Mouse (Mus musculus) embryonic facial prominence, embryonic 10.5 days (tissue): ENCODE data around the gene Ptbp1. TPM values are rescaled to one million over a fixed set of nuclear protein-coding genes. Genes with fewer than 3 reads are reported as not detected.

Experiments
- DNase-seq: peaks from one replicate; pipeline ENCODE4 v3.0.0-alpha.2; 2017; ENCODE audit warnings: low spot score
- H3K27ac ChIP-seq: fragments of 300-500 bp; sonication (generic); replicated peaks from 2 replicates; pipeline ENCODE4 v1.5.1; 2016; ENCODE audit warnings: mild to moderate bottlenecking
- H3K27me3 ChIP-seq: fragments of 300-500 bp; sonication (generic); replicated peaks from 2 replicates; pipeline ENCODE4 v1.6.1; 2016; ENCODE audit warnings: low read depth, mild to moderate bottlenecking; ENCODE audit not compliant: poor library complexity, severe bottlenecking
- H3K36me3 ChIP-seq: fragments of 300-500 bp; sonication (generic); replicated peaks from 2 replicates; pipeline ENCODE4 v1.6.1; 2016; ENCODE audit warnings: mild to moderate bottlenecking, moderate library complexity
- H3K4me1 ChIP-seq: fragments of 300-500 bp; sonication (generic); 2 replicates; pipeline ENCODE4 v1.6.1; 2016
- H3K4me3 ChIP-seq: fragments of 300-500 bp; sonication (generic); 2 replicates; pipeline ENCODE4 v1.5.1; 2016; ENCODE audit warnings: mild to moderate bottlenecking, moderate library complexity
- H3K9me3 ChIP-seq: fragments of 300-500 bp; sonication (generic); 2 replicates; pipeline ENCODE4 v1.6.1; 2016; ENCODE audit warnings: mild to moderate bottlenecking
- WGBS: fragments of 180-500 bp; shearing (Covaris S2); methylation state at CpG from one replicate; pipeline ENCODE4 v1.1.7; 2016; 5-methylcytosine and 5-hydroxymethylcytosine counted together
- polyA plus RNA-seq: library from polyadenylated mRNA; unstranded; fragments of >200 nt; fragmentation: Nextera tagmentation; extraction: Ambion mirVana; gene quantifications from 2 replicates; pipeline ENCODE4 v1.2.1, GENCODE M21; 2016

Ptbp1 gene
- polyA plus RNA-seq, 1 experiment from 2014 or later: 406 TPM

DNA sequence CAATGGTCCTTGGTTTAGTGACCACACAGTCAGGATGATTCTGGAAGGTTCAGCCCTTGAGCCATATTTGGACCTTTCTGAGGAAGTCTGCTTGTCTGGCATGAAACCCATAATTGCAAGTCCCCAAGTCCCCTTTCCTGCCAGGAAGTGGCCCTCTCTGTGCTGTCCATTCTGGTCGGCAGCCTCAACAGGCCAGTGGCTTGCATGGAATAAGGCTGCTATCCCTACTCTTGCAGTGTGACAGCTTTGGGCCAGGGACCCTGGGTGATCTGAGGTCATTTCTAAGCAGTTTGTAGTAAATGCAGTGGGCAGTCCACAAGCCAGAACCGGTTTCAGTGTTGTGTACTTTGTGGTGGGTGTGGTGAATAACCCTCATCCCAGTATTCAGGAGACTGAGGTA is 16.1 kb upstream of the Ptbp1 start:
- H3K9me3 ChIP-seq: no peaks in the 10 kb centered on the region
- H3K4me1 ChIP-seq: peaks cover 32% of the 10 kb centered on the region
- H3K4me3 ChIP-seq: no peak overlapping the region
- DNase-seq: no peak
- 62% methylated on average over 2 of the region's 2 CpGs for WGBS
- no peak overlapping the region for H3K27ac ChIP-seq
- no peaks in the 10 kb centered on the region for H3K27me3 ChIP-seq
- H3K36me3 ChIP-seq: no peaks in the 10 kb centered on the region

DNA sequence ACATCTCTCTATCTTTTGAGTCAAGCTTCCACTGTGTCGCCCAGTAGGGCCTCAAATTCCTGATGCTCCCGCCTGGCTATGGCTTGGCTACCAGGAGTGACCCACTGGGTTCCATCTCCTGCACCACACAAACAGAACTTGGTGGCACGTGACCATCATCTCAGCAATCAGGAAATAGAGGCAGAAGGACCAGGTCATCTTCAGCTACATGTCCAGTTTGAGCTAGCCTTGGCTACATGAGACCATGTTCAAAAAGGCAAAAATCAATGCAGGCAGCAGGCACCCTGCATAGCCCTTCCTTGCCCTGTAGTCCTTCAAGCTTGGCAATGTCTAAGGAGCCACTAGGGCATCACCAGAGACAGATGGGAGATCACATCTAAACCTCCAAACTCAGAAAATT is 14.1 kb upstream of the Ptbp1 start:
- Histone ChIP-seq H3K36me3 (no peaks in the 10 kb centered on the region), H3K27ac (peak overlapping the region; percentile 89), H3K9me3 (no peaks in the 10 kb centered on the region), H3K4me3 (peak overlapping the region; percentile 57), H3K4me1 (peaks cover 35% of the 10 kb centered on the region), H3K27me3 (no peaks in the 10 kb centered on the region)
- WGBS: 91% methylated on average over 3 of the region's 3 CpGs
- no peak for DNase-seq

DNA sequence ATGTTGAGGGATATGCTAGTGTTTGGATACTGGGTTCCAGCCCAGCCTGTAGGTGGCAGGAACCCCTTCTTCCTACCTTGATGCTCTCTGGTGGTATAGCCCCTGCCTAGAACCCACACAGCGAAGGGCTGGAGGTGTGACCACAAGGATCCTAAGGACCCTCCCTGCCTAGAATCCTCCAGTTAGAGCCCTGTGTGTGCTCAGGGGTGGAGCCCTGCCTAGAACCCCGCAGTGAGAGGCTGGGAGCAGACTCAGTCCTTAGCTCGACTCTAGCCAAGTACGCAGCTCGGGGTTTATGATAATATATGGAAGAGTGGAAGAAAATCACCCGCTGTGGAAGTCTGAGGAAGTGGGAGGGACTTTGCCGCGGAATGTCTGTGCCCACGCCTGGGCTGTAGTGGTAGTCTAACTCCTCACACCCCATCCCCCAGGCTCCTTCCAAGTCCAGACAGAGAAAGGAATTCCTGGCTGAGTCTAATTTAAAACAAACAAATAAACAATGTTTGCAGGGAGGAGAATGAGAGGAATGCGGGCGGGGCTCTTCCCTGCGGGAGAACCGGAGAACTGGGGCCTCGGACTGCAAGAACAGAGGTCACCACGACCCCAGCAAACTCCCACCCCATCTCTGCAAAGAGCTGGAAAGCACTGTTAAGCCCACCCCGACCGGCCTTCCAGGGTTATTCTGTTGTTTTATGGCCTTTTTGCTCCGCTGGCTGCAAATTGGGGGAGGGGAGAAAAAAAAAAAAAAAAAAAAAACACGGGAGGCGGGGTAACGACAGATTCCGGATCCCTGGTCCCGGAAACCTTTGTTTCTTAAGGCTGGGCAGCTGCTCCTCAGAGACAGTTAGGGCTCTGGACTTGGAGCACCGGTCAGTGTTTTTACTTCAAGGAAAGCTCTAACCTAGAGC is 13.3 kb upstream of the Ptbp1 start:
- Histone ChIP-seq H3K4me1 (peaks cover 36% of the 10 kb centered on the region), H3K36me3 (no peaks in the 10 kb centered on the region), H3K9me3 (no peaks in the 10 kb centered on the region), H3K4me3 (peak overlapping the region; percentile 57), H3K27me3 (no peaks in the 10 kb centered on the region), H3K27ac (peak overlapping the region; percentile 89)
- WGBS: under 1% methylated on average over 24 of the region's 24 CpGs
- peak; percentile 77 for DNase-seq

DNA sequence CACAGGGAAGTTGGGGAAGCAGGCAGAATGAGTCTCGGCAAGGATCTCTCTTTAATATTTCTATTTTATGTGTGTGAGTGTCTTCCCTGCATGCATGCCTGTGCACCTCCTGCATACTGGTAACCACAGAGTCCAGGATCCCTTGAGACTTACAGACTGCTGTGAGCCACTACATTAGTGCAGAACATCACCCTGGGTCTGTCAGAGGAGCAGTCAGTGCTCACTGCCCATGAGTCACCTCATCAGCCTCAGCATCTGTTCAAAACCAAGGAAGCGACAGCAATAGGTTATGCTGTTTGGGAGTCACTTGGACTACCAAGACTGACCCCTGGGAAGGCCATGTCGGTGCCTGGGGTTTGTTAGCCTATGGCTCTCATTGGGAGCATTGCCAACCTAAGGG is 11.9 kb upstream of the Ptbp1 start:
- WGBS: 75% methylated on average over 3 of the region's 3 CpGs
- no peak for DNase-seq
- Histone ChIP-seq H3K27ac (0 out of 2 replicates have a peak overlapping the region, but pooled peaks have one; percentile 30), H3K4me3 (0 out of 2 replicates have a peak overlapping the region, but pooled peaks have one; percentile 21), H3K27me3 (no peaks in the 10 kb centered on the region), H3K9me3 (no peaks in the 10 kb centered on the region), H3K36me3 (no peaks in the 10 kb centered on the region), H3K4me1 (peaks cover 41% of the 10 kb centered on the region)

DNA sequence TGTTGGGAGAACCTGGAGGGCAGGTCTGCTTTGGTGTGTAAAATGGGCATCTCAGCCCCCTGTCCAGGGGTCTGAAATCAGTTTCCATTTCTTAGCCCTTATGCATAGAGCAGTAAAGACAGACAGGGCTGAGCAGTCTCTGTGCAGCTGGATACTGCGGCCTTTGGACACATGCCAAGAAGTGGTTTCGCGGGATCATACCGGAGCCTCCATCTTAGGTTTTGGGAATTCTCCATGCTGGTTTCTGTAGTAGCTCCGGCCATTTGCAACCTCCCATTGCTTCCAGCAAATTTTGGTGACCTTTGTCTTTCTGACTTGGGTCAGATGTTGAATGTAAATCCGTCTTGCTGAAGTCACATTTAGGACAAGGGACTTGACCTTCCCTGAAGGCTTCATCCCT is 10.8 kb upstream of the Ptbp1 start:
- no peaks in the 10 kb centered on the region for H3K9me3 ChIP-seq
- H3K4me3 ChIP-seq: no peak overlapping the region
- DNase-seq: no peak
- 88% methylated on average over 6 of the region's 6 CpGs for WGBS
- H3K4me1 ChIP-seq: peaks cover 41% of the 10 kb centered on the region
- no peak overlapping the region for H3K27ac ChIP-seq
- no peaks in the 10 kb centered on the region for H3K27me3 ChIP-seq
- H3K36me3 ChIP-seq: no peaks in the 10 kb centered on the region

DNA sequence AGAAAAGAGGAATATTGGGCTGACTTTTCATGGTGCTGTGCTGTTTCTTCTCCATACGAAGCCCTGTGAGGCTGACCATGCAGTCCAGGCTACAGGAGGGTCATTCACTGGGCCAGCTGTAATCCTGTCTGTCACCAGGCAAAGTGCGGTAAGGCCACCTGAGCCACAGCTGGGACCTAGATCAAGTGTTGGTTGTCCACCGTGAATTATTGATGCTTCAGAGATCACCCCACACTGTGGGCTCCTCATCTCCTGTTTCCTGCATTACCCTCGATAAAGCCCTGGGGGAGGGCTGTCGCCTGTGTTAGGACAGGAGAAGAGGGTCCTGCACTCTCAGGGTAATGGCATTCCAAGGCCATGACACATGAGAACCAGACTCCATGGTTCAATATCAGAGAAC is 7.7 kb upstream of the Ptbp1 start:
- no peak for DNase-seq
- H3K4me1 ChIP-seq: peaks cover 43% of the 10 kb centered on the region
- H3K27me3 ChIP-seq: no peaks in the 10 kb centered on the region
- H3K36me3 ChIP-seq: peaks cover 13% of the 10 kb centered on the region; the same call in 1 of the 2 replicates
- no peak overlapping the region for H3K27ac ChIP-seq
- WGBS: 63% methylated on average over 5 of the region's 5 CpGs
- H3K9me3 ChIP-seq: no peaks in the 10 kb centered on the region
- 0 out of 2 replicates have a peak overlapping the region, but pooled peaks have one; percentile 1 for H3K4me3 ChIP-seq

DNA sequence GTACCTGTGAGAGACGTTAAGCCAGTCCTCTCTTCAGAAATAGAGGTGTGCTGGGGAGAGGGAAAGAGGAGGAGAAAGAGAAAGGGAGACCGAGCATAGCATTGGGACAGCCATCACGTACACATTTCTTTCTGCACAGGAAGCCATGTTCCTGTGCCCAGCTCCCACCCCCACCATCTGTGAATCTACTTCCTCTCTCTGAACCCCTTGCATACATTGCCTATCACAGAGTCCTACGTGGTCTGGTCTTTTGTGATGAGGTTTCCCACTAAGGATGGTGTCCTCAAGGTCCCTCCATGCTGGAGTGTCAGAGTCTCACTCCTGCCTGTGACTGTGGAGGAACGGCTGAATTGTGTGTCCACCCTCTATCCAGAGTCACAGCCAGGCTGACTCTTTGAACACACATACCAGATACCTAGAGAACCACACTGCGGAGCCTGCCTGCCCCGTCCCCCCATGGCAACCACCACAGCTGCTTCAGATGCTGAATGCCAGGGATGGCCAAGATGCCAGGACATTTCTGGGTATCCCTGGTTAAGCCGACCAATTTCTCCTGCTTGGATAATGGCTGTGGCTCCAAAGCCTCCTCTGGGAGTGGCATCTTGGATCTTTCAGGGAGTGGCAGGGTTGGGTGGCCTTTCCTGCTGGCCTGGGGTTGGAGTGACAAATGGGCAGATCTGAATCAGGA is 4.1 kb upstream of the Ptbp1 start:
- Histone ChIP-seq H3K9me3 (no peaks in the 10 kb centered on the region), H3K27ac (peak overlapping the region; percentile 63), H3K4me3 (0 out of 2 replicates have a peak overlapping the region, but pooled peaks have one; percentile 5), H3K36me3 (peaks cover 15% of the 10 kb centered on the region; the same call in 1 of the 2 replicates), H3K4me1 (peaks cover 42% of the 10 kb centered on the region), H3K27me3 (no peaks in the 10 kb centered on the region)
- no peak for DNase-seq
- WGBS: 85% methylated on average over 8 of the region's 8 CpGs

DNA sequence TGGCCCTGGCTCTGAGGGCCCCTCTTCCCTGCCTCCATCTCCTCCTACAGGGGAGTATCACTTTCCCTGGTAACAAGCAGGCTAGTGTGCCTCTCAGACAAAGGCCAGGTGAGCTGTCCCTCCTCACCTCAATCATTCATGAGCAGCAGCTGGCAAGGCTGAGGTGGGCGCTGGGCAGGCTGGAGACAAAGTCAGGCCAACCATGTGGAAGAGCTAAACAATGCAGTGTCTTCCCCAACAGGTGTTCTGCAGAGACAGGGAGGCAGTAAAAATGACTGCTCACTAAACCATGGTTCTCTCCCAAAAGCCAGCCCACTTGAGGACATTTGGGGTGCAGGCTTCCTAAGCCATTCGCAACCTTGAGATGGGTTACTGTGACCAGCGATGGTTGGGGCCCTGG is 2.6 kb upstream of the Ptbp1 start:
- peaks cover 50% of the 10 kb centered on the region for H3K4me1 ChIP-seq
- no peaks in the 10 kb centered on the region for H3K27me3 ChIP-seq
- H3K9me3 ChIP-seq: no peaks in the 10 kb centered on the region
- H3K27ac ChIP-seq: peak overlapping the region; percentile 100
- H3K4me3 ChIP-seq: peak overlapping the region; percentile 99
- DNase-seq: no peak
- H3K36me3 ChIP-seq: peaks cover 27% of the 10 kb centered on the region
- WGBS: 73% methylated on average over 3 of the region's 3 CpGs

DNA sequence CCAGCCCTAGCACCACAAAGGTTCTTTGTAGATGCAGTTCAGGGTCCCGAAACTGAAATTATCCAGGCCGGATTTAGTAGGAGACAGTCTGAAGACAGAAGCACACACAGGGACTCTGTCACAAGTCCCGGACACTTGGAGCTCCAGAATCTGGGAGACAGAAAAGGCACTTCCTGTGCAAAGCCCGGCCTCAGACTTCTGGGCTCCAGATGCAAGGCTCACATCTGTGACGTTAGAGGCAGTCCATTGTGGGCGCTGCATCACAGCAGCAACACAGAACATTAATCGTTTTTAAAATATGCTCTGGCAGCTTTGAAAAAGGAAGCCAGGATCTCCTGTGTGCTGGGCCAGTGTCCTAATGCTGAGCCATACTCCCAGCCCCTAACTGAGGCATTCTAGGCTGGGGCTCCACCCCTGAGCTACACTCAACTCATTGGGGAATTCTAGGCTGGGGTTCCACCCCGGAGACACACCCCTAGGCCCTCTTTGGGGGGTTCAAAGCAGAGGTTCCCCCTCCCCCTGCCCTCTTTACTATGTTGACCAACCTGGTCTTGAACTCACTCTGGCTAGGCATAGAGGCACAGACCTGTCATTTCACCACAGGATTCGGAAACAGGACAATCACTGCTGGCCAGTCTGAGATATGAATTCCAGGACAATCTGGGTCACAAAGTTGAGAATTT is 2.0 kb upstream of the Ptbp1 start:
- Histone ChIP-seq H3K4me3 (peak overlapping the region; percentile 99), H3K4me1 (peaks cover 53% of the 10 kb centered on the region), H3K27ac (peak overlapping the region; percentile 100), H3K36me3 (peaks cover 33% of the 10 kb centered on the region), H3K27me3 (no peaks in the 10 kb centered on the region), H3K9me3 (no peaks in the 10 kb centered on the region)
- peak; percentile 33 for DNase-seq
- 51% methylated on average over 9 of the region's 9 CpGs for WGBS

DNA sequence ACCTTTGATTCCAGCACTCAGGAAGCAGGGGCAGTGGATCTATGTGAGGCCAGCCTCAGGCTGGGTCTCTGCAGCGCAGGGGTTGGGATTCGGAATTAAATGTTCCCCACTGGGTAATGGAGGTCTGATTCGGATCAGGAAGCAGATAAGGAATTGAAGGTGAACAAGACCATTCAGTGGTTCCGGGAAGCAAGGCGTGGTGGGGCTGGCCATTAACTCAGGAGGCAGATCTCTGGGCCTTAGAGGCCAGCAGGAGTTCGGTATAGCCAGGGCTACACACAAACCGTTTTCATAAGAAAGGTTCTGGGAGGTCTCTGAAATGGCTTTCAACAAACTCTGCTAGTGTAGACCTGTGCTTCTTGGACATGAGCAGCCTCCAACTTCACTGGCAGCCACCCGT is 1.4 kb upstream of the Ptbp1 start:
- 32% methylated on average over 8 of the region's 8 CpGs for WGBS
- Histone ChIP-seq H3K36me3 (peaks cover 39% of the 10 kb centered on the region), H3K9me3 (no peaks in the 10 kb centered on the region), H3K27me3 (no peaks in the 10 kb centered on the region), H3K27ac (peak overlapping the region; percentile 100), H3K4me1 (peaks cover 59% of the 10 kb centered on the region), H3K4me3 (peak overlapping the region; percentile 99)
- DNase-seq: peak; percentile 32

DNA sequence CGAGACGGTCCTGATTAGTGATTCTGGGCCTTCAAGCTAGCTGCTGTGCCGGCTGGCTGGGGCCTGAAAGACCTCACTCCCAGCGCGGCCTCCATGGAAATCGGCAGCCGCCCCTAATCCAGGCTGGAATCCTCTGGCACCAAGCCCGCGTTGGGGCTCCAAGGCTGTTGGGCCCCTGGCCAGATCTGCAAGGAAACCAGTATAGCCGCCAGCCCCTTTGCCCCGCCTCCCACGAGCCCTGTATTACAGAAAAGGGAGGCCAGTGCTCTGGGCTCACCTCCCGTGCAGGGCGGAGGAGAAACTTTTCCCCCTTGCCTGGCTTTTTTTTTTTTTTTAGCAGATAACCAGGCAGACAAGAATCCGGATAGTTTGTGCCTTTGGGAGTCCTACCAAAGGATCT is 835 bp upstream of the Ptbp1 start:
- Histone ChIP-seq H3K4me3 (peak overlapping the region; percentile 99), H3K27me3 (no peaks in the 10 kb centered on the region), H3K9me3 (no peaks in the 10 kb centered on the region), H3K27ac (peak overlapping the region; percentile 100), H3K36me3 (peaks cover 44% of the 10 kb centered on the region), H3K4me1 (peaks cover 65% of the 10 kb centered on the region)
- WGBS: 1% methylated on average over 15 of the region's 15 CpGs
- peak; percentile 84 for DNase-seq

DNA sequence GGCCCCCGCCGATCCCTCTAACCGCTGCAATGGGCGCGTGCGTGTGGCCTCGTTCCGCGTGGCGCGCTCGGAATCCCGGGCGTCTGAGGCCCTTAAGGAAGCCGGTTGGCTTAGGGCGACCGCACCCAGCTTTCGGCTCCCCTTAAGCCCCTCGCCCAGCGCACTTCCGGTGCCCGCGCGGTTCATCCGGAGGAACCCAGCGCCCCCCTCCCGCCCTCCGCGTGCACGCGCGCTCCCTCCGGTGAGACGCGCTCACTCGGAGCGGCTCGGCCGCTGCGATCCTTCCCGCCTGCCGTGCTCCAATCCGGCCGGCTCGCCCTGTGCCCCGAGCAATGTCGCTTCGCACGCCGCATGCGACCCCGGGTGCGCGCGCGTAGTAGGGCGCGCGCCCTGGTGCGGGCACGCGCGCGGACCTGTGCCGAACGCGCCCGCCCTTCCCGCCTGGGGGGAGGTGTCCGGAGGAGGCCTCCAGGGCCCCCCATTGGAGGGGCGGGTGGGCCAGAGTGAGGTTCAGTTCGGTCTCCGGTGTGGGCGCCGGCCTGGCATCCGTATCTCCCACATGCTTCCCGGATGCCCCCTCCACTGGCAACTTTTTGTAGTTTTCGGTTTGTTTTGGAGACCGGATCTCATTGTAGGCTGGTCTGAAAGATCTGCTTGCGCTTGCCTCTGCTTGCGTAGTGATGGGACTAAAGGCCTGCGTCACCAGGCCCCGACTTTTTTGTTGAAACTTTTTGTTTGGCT is 744 bp downstream of the Ptbp1 start:
- Histone ChIP-seq H3K4me1 (peaks cover 70% of the 10 kb centered on the region), H3K4me3 (peak overlapping the region; percentile 99), H3K36me3 (peaks cover 60% of the 10 kb centered on the region), H3K27me3 (no peaks in the 10 kb centered on the region), H3K27ac (peak overlapping the region; percentile 100), H3K9me3 (no peaks in the 10 kb centered on the region)
- DNase-seq: peak; percentile 85
- under 1% methylated on average over 83 of the region's 83 CpGs for WGBS
